Mouse (Mus musculus) CH12.LX (cell line): Measurements from ENCODE around the gene Rho. TPM values are rescaled to one million over a fixed set of nuclear protein-coding genes. Genes with fewer than 3 reads are reported as not detected.

Source experiments
- DNase-seq: peaks from one replicate; pipeline ENCODE4 v3.0.0-alpha.2; 2013; ENCODE audit errors: extremely low read depth
- H3K27ac ChIP-seq: 2 replicates; pipeline ENCODE4 v1.5.1; 2012; ENCODE audit warnings: low read depth, mild to moderate bottlenecking, control low read depth, moderate library complexity; ENCODE audit not compliant: insufficient read depth
- H3K27me3 ChIP-seq: replicated peaks from 2 replicates; pipeline ENCODE3; 2012; ENCODE audit warnings: inconsistent platforms
- H3K36me3 ChIP-seq, 2 experiments: replicated peaks in 1 of 2; 2 replicates each; pipeline versions ENCODE3 to v1.6.1; 2012; ENCODE audit warnings: inconsistent platforms in 1 of 2, low read length in 1 of 2, mild to moderate bottlenecking in 1 of 2, mixed read lengths in 1 of 2, moderate library complexity in 1 of 2; ENCODE audit not compliant: control insufficient read depth in 1 of 2, insufficient read depth in 1 of 2
- H3K4me1 ChIP-seq, 2 experiments: 2 replicates each; pipeline ENCODE4 v1.6.1; 2012; ENCODE audit warnings: inconsistent platforms in 1 of 2, moderate library complexity in 1 of 2; ENCODE audit not compliant: insufficient read depth in 2 of 2, control insufficient read depth in 1 of 2
- H3K4me2 ChIP-seq: 2 replicates; pipeline ENCODE4 v1.6.1; 2012; ENCODE audit warnings: low read depth, mild to moderate bottlenecking, control low read depth; ENCODE audit not compliant: poor library complexity, insufficient read depth, severe bottlenecking
- H3K4me3 ChIP-seq, 3 experiments: fragments of 150-350 bp in 1 of 3; sonication (generic) in 1 of 3; replicated peaks in 1 of 3; 2 replicates each; pipeline versions ENCODE3 to v1.5.1; 2011 to 2012; ENCODE audit warnings: low read depth in 2 of 3, low read length in 2 of 3, mild to moderate bottlenecking in 2 of 3, moderate library complexity in 2 of 3, control low read depth in 1 of 3, improper control_type of control experiment in 1 of 3, inconsistent platforms in 1 of 3, mixed read lengths in 1 of 3; ENCODE audit not compliant: poor library complexity in 1 of 3
- H3K79me2 ChIP-seq: replicated peaks from 2 replicates; pipeline ENCODE4 v1.6.1; 2012; ENCODE audit warnings: mild to moderate bottlenecking, moderate library complexity; ENCODE audit not compliant: control insufficient read depth, poor library complexity, insufficient read depth, severe bottlenecking; ENCODE audit errors: extremely low read depth
- H3K9ac ChIP-seq: 2 replicates; pipeline ENCODE4 v1.6.1; 2012; ENCODE audit warnings: low read depth, mild to moderate bottlenecking, control low read depth, moderate library complexity; ENCODE audit not compliant: insufficient read depth
- H3K9me3 ChIP-seq: replicated peaks from 2 replicates; pipeline ENCODE3; 2012; ENCODE audit warnings: low read length, inconsistent platforms, mixed read lengths
- BHLHE40 ChIP-seq: IDR thresholded peaks from 2 replicates; pipeline ENCODE4 v1.6.1; 2011; ENCODE audit warnings: mild to moderate bottlenecking, low read depth, low read length, improper control_type of control experiment
- CHD2 ChIP-seq: IDR thresholded peaks from 2 replicates; pipeline ENCODE4 v1.6.1; 2011; ENCODE audit warnings: low read length, improper control_type of control experiment
- CTCF ChIP-seq, 2 experiments: IDR thresholded peaks in 1 of 2; conservative IDR thresholded peaks in 1 of 2; 2 replicates each; pipeline ENCODE4 v1.5.1; 2011 to 2012; ENCODE audit warnings: low read depth in 2 of 2, low read length in 2 of 2, improper control_type of control experiment in 1 of 2, inconsistent platforms in 1 of 2, mild to moderate bottlenecking in 1 of 2, moderate library complexity in 1 of 2
- E2F4 ChIP-seq: IDR thresholded peaks from 2 replicates; pipeline ENCODE4 v1.6.1; 2011; ENCODE audit warnings: low read depth, low read length, improper control_type of control experiment; ENCODE audit not compliant: insufficient replicate concordance
- ELF1 ChIP-seq: IDR thresholded peaks from 2 replicates; pipeline ENCODE4 v1.6.1; 2014; ENCODE audit warnings: low read depth, mild to moderate bottlenecking, inconsistent platforms, low read length, improper control_type of control experiment
- EP300 ChIP-seq: IDR thresholded peaks from 2 replicates; pipeline ENCODE4 v1.6.1; 2011; ENCODE audit warnings: low read length, improper control_type of control experiment
- ETS1 ChIP-seq: conservative IDR thresholded peaks from 2 replicates; pipeline ENCODE4 v1.6.1; 2012; ENCODE audit warnings: low read depth, mild to moderate bottlenecking, inconsistent platforms, low read length, improper control_type of control experiment, moderate library complexity
- HCFC1 ChIP-seq: IDR thresholded peaks from 2 replicates; pipeline ENCODE4 v1.6.1; 2012; ENCODE audit warnings: low read depth, mild to moderate bottlenecking, inconsistent platforms, low read length, improper control_type of control experiment
- IRF4 ChIP-seq: IDR thresholded peaks from 2 replicates; pipeline ENCODE4 v1.6.1; 2014; ENCODE audit warnings: low read depth, mild to moderate bottlenecking, inconsistent platforms, low read length, improper control_type of control experiment
- JUN ChIP-seq: IDR thresholded peaks from 2 replicates; pipeline ENCODE4 v1.6.1; 2011; ENCODE audit warnings: low read depth, mild to moderate bottlenecking, low read length, improper control_type of control experiment, moderate library complexity; ENCODE audit not compliant: insufficient read depth
- KAT2A ChIP-seq: IDR thresholded peaks from 2 replicates; pipeline ENCODE4 v1.6.1; 2012; ENCODE audit warnings: low read length, improper control_type of control experiment, inconsistent platforms; ENCODE audit not compliant: insufficient replicate concordance
- MAFK ChIP-seq: IDR thresholded peaks from 2 replicates; pipeline ENCODE4 v1.6.1; 2011; ENCODE audit warnings: low read length, improper control_type of control experiment; ENCODE audit not compliant: insufficient replicate concordance
- MAX ChIP-seq: IDR thresholded peaks from 2 replicates; pipeline ENCODE4 v1.6.1; 2011; ENCODE audit warnings: low read length, improper control_type of control experiment
- MEF2A ChIP-seq: IDR thresholded peaks from 2 replicates; pipeline ENCODE4 v1.6.1; 2014; ENCODE audit warnings: low read depth, mild to moderate bottlenecking, inconsistent platforms, low read length, improper control_type of control experiment, borderline replicate concordance
- MYC ChIP-seq: IDR thresholded peaks from 2 replicates; pipeline ENCODE4 v1.6.1; 2011; ENCODE audit warnings: low read depth, mild to moderate bottlenecking, improper control_type of control experiment, low read length
- NELFE ChIP-seq: IDR thresholded peaks from 2 replicates; pipeline ENCODE4 v1.6.1; 2011; ENCODE audit warnings: low read depth, low read length, improper control_type of control experiment
- NRF1 ChIP-seq: IDR thresholded peaks from 2 replicates; pipeline ENCODE4 v1.6.1; 2014; ENCODE audit warnings: low read depth, mild to moderate bottlenecking, inconsistent platforms, low read length, improper control_type of control experiment, moderate library complexity
- PAX5 ChIP-seq: IDR thresholded peaks from 2 replicates; pipeline ENCODE4 v1.6.1; 2012; ENCODE audit warnings: low read length, inconsistent platforms, mixed read lengths
- POLR2A ChIP-seq: IDR thresholded peaks from 2 replicates; pipeline ENCODE4 v1.6.1; 2011; ENCODE audit warnings: low read depth, mild to moderate bottlenecking, improper control_type of control experiment, low read length
- POLR2AphosphoS2 ChIP-seq: IDR thresholded peaks from 2 replicates; pipeline ENCODE4 v1.6.1; 2011; ENCODE audit warnings: low read depth, low read length, improper control_type of control experiment
- RCOR1 ChIP-seq: conservative IDR thresholded peaks from 2 replicates; pipeline ENCODE4 v1.6.1; 2012; ENCODE audit warnings: low read depth, mild to moderate bottlenecking, inconsistent platforms, low read length, improper control_type of control experiment
- SMC3 ChIP-seq: IDR thresholded peaks from 2 replicates; pipeline ENCODE4 v1.6.1; 2011; ENCODE audit warnings: low read depth, low read length, improper control_type of control experiment
- TCF12 ChIP-seq: IDR thresholded peaks from 2 replicates; pipeline ENCODE4 v1.6.1; 2014; ENCODE audit warnings: low read depth, mild to moderate bottlenecking, inconsistent platforms, low read length, improper control_type of control experiment
- UBTF ChIP-seq: IDR thresholded peaks from 2 replicates; pipeline ENCODE4 v1.6.1; 2012; ENCODE audit warnings: low read depth, mild to moderate bottlenecking, inconsistent platforms, low read length, improper control_type of control experiment, moderate library complexity
- USF1 ChIP-seq: IDR thresholded peaks from 2 replicates; pipeline ENCODE4 v1.6.1; 2014; ENCODE audit warnings: low read depth, mild to moderate bottlenecking, inconsistent platforms, low read length, improper control_type of control experiment
- ZC3H11A ChIP-seq: IDR thresholded peaks from 2 replicates; pipeline ENCODE4 v1.6.1; 2012; ENCODE audit warnings: low read depth, mild to moderate bottlenecking, inconsistent platforms, low read length, improper control_type of control experiment
- ZKSCAN1 ChIP-seq: IDR thresholded peaks from 2 replicates; pipeline ENCODE4 v1.6.1; 2012; ENCODE audit warnings: low read depth, inconsistent platforms, low read length, improper control_type of control experiment, borderline replicate concordance
- ZMIZ1 ChIP-seq: IDR thresholded peaks from 2 replicates; pipeline ENCODE4 v1.6.1; 2012; ENCODE audit warnings: low read depth, mild to moderate bottlenecking, inconsistent platforms, low read length, improper control_type of control experiment
- ZNF384 ChIP-seq: IDR thresholded peaks from 2 replicates; pipeline ENCODE4 v1.6.1; 2012; ENCODE audit warnings: low read depth, low read length, improper control_type of control experiment, inconsistent platforms
- dilution Hi-C: fragments of 300-500 bp; cut with MboI; formaldehyde crosslinking; loops from 2 replicates; pipeline ENCODE4 v1.14.3; 2020; ENCODE audit warnings: low sequenced_read_pairs; ENCODE audit not compliant: extremely low pct_unique_long_range_greater_than_20kb, extremely low pct_ligation_motif_present
- in situ Hi-C: fragments of 300-500 bp; cut with MboI; formaldehyde crosslinking; loops from 3 replicates; pipeline ENCODE4 v1.14.3; 2019; ENCODE audit warnings: low sequenced_read_pairs, low pct_ligation_motif_present, low pct_unique_long_range_greater_than_20kb, mixed read lengths
- polyA plus RNA-seq: library from polyadenylated mRNA; unstranded; fragments of >175 nt; gene quantifications from 2 replicates; pipeline ENCODE4 v1.2.1, GENCODE M21; 2012; ENCODE audit warnings: low read depth; ENCODE audit not compliant: insufficient read length
- total RNA-seq, 2 experiments: library from RNA; depleted of rRNA; stranded (reverse); fragments of 300-350 nt in 1 of 2; fragments of >200 nt in 1 of 2; gene quantifications; 2 replicates each; pipeline ENCODE4 v1.2.3; 2012 to 2014

Rho gene
- total and polyA plus RNA-seq, 3 experiments, result 0.04 TPM; not detected in 1

GRCm38 (mm10) chr6:115986472-115987095 is 55.0 kb downstream of the Rho start:
- dilution Hi-C loops (no loop called here), in situ Hi-C loops (no loop called here)
- peak overlapping the region; percentile 71 for H3K4me2 ChIP-seq
- peaks cover 0 to 11% of the 10 kb centered on the region in 2 experiments for H3K36me3 ChIP-seq
- no peaks in the 10 kb centered on the region for H3K9me3 ChIP-seq
- H3K27me3 ChIP-seq, result no peaks in the 10 kb centered on the region
- DNase-seq, result peak; percentile 65
- H3K79me2 ChIP-seq, result peaks cover 40% of the 10 kb centered on the region
- H3K9ac ChIP-seq, result peak overlapping the region; percentile 27
- H3K4me1 ChIP-seq, result peaks cover 48 to 92% of the 10 kb centered on the region in 2 experiments
- TF ChIP-seq E2F4 (no peak), POLR2AphosphoS2 (no peak), ELF1 (peak; percentile 15; the same call in 1 of the 2 replicates), ZKSCAN1 (no peak), TCF12 (peak; percentile 86), PAX5 (no peak), CTCF (conservative IDR thresholded peaks at IDR 0.05 in 1 of 2, IDR thresholded peaks at IDR 0.05 in 1 of 2; ENCODE audit: low read depth in 2 of 2, low read length in 2 of 2) (no peak), USF1 (no peak), ZC3H11A (no peak), NRF1 (0 out of 2 replicates have a peak, but pooled peaks have one; percentile 11), MAX (peak; percentile 24; the same call in 1 of the 2 replicates), SMC3 (no peak), ZNF384 (no peak), EP300 (peak; percentile 54), RCOR1 (no peak), BHLHE40 (peak; percentile 68), ETS1 (peak; percentile 90), ZMIZ1 (no peak), MEF2A (no peak), IRF4 (peak; percentile 57; the same call in 1 of the 2 replicates), MAFK (no peak), POLR2A (no peak), KAT2A (0 out of 2 replicates have a peak, but pooled peaks have one; percentile 37), NELFE (no peak), JUN (no peak), MYC (no peak), CHD2 (peak; percentile 67; the same call in 1 of the 2 replicates), HCFC1 (no peak), UBTF (no peak; the same call in 1 of the 2 replicates)
- H3K27ac ChIP-seq, result peak overlapping the region; percentile 97
- H3K4me3 ChIP-seq, result peak overlapping the region in 1 of 3 experiments; percentile 8
